Mouse (Mus musculus): Measurements from ENCODE around the gene Cflar.

GRCm38 (mm10) chr1:58795291-58796058, 84.2 kb downstream of the Cflar start, which contains the start of gene Casp8:
- TF ChIP-seq POLR2A (IDR thresholded peaks at IDR 0.05; ENCODE audit: extremely low read depth, insufficient read depth, low read length), result peak; percentile 69; the same call in 1 of the 2 replicates
- peak; percentile 24; the same call in 1 of the 2 replicates for TF ChIP-seq CTCF (IDR thresholded peaks at IDR 0.05; ENCODE audit: low read depth, low read length)
